Mouse (Mus musculus): Measurements from ENCODE around the gene Fbxo46. TPM values are rescaled to one million over a fixed set of nuclear protein-coding genes. Genes with fewer than 3 reads are reported as not detected.

The Fbxo46 gene
- polyA plus RNA-seq, 1 experiment = 8.6 TPM

DNA sequence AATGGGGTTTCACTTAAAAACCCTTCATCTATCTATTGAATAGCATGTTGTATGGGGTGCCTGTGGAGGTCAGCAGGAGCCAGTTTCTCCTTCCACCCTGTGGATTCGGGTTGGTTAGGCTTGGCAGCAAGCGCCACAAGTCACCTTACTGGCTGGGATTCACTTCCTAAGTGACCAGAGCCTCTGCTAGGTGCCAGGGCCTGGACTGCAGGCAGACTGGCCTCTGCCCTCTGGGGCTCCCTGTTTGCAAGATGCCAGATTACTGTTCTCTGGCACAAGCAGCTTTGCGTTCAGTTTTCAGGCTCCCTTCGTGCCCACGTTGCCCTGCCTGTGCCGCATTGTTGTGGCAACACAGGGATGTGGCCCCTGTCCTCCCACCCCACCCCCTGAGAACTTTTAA, 5.1 kb downstream of the Fbxo46 start:
- H3K4me1 ChIP-seq (ENCODE audit: control insufficient read depth, insufficient read depth, low read length) = 0 out of 2 replicates have a peak, but pooled peaks cover 1% of the 10 kb centered on the region

GRCm38 (mm10) chr7:19127744-19128143, 8.1 kb downstream of the Fbxo46 start:
- TF ChIP-seq POLR2A (IDR thresholded peaks at IDR 0.05; ENCODE audit: extremely low read depth, insufficient read depth, low read length) (no peak), CTCF (IDR thresholded peaks at IDR 0.05; ENCODE audit: extremely low read depth, insufficient read depth, low read length) (no peak)
- H3K4me1 ChIP-seq (ENCODE audit: control insufficient read depth, insufficient read depth, low read length) = 0 out of 2 replicates have a peak, but pooled peaks cover 1% of the 10 kb centered on the region
- no peak overlapping the region for H3K4me3 ChIP-seq (ENCODE audit: insufficient read depth, low read length)
- H3K27ac ChIP-seq (ENCODE audit: insufficient read depth, low read length) = no peak overlapping the region

More for the DNA sequence above, 5.1 kb downstream of the Fbxo46 start:
- TF ChIP-seq CTCF (IDR thresholded peaks at IDR 0.05; ENCODE audit: extremely low read depth, insufficient read depth, low read length) (no peak), POLR2A (IDR thresholded peaks at IDR 0.05; ENCODE audit: extremely low read depth, insufficient read depth, low read length) (no peak)
- no peak overlapping the region for H3K4me3 ChIP-seq (ENCODE audit: insufficient read depth, low read length)
- no peak overlapping the region for H3K27ac ChIP-seq (ENCODE audit: insufficient read depth, low read length)

DNA sequence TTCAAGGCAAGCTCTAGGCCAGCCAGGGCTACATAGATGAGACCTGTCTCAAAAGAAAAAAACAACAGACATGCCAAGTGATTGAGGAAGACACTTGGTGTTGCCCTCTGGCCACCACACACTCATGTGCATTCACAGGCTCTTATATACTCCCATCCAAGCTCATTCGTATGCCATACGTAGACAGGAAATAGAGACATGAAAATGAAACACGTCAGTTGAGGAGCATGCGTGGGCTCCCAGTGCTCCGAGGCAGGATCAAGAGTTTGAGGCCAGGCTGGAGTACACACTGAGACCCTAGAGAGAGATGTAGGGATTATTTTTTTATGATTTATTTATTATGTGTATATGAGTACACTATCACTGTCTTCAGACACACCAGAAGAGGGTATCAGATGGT, 9.7 kb downstream of the Fbxo46 start:
- no peak for TF ChIP-seq CTCF (IDR thresholded peaks at IDR 0.05; ENCODE audit: extremely low read depth, insufficient read depth, low read length)
- TF ChIP-seq POLR2A (IDR thresholded peaks at IDR 0.05; ENCODE audit: extremely low read depth, insufficient read depth, low read length) = no peak
- Histone ChIP-seq H3K4me1 (ENCODE audit: control insufficient read depth, insufficient read depth, low read length) (0 out of 2 replicates have a peak, but pooled peaks cover 1% of the 10 kb centered on the region), H3K4me3 (ENCODE audit: insufficient read depth, low read length) (no peak overlapping the region), H3K27ac (ENCODE audit: insufficient read depth, low read length) (no peak overlapping the region)

DNA sequence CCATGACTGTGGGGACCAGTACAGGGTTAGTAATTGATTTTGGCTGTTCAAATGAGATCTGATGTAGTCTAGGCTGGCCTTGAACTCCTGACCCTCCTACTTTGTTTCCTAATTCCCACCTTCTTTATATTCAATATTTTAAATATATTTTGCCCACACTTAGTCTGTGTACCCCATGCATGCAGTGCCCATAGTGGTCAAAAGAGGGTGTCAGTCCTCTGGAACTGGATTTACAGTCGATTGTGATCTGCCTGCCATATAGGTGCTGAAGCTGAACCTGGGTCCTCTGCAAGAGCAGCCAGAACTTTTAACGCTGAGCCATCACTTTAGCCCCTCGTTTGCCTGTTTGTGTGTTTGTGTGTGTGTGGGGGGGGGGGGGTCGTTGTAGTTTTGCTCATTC, 11.0 kb downstream of the Fbxo46 start:
- H3K4me3 ChIP-seq (ENCODE audit: insufficient read depth, low read length) = peak overlapping the region; percentile 30; the same call in 1 of the 2 replicates
- H3K27ac ChIP-seq (ENCODE audit: insufficient read depth, low read length) = peak overlapping the region; percentile 76; the same call in 1 of the 2 replicates
- H3K4me1 ChIP-seq (ENCODE audit: control insufficient read depth, insufficient read depth, low read length) = 0 out of 2 replicates have a peak, but pooled peaks cover 1% of the 10 kb centered on the region
- no peak for TF ChIP-seq POLR2A (IDR thresholded peaks at IDR 0.05; ENCODE audit: extremely low read depth, insufficient read depth, low read length)
- TF ChIP-seq CTCF (IDR thresholded peaks at IDR 0.05; ENCODE audit: extremely low read depth, insufficient read depth, low read length) = no peak

GRCm38 (mm10) chr7:19131324-19131848, 11.7 kb downstream of the Fbxo46 start:
- peak overlapping the region; percentile 76 for H3K27ac ChIP-seq (ENCODE audit: insufficient read depth, low read length)
- 0 out of 2 replicates have a peak, but pooled peaks have one; percentile 15 for TF ChIP-seq POLR2A (IDR thresholded peaks at IDR 0.05; ENCODE audit: extremely low read depth, insufficient read depth, low read length)
- peak; percentile 46 for TF ChIP-seq CTCF (IDR thresholded peaks at IDR 0.05; ENCODE audit: extremely low read depth, insufficient read depth, low read length)
- peaks cover 2% of the 10 kb centered on the region; the same call in 1 of the 2 replicates for H3K4me1 ChIP-seq (ENCODE audit: control insufficient read depth, insufficient read depth, low read length)
- H3K4me3 ChIP-seq (ENCODE audit: insufficient read depth, low read length) = peak overlapping the region; percentile 30

- Histone ChIP-seq H3K4me1 (ENCODE audit: control insufficient read depth, insufficient read depth, low read length) (peaks cover 2% of the 10 kb centered on the region; the same call in 1 of the 2 replicates), H3K27ac (ENCODE audit: insufficient read depth, low read length) (0 out of 2 replicates have a peak overlapping the region, but pooled peaks have one; percentile 14), H3K4me3 (ENCODE audit: insufficient read depth, low read length) (no peak overlapping the region)
- TF ChIP-seq POLR2A (IDR thresholded peaks at IDR 0.05; ENCODE audit: extremely low read depth, insufficient read depth, low read length) (no peak), CTCF (IDR thresholded peaks at IDR 0.05; ENCODE audit: extremely low read depth, insufficient read depth, low read length) (no peak)
These were observed 16.5 kb downstream of the Fbxo46 start for GRCm38 (mm10) chr7:19136168-19136567.

- Histone ChIP-seq H3K4me3 (ENCODE audit: insufficient read depth, low read length) (no peak overlapping the region), H3K27ac (ENCODE audit: insufficient read depth, low read length) (0 out of 2 replicates have a peak overlapping the region, but pooled peaks have one; percentile 14), H3K4me1 (ENCODE audit: control insufficient read depth, insufficient read depth, low read length) (peaks cover 2% of the 10 kb centered on the region; the same call in 1 of the 2 replicates)
- no peak for TF ChIP-seq POLR2A (IDR thresholded peaks at IDR 0.05; ENCODE audit: extremely low read depth, insufficient read depth, low read length)
- no peak for TF ChIP-seq CTCF (IDR thresholded peaks at IDR 0.05; ENCODE audit: extremely low read depth, insufficient read depth, low read length)
These were observed 17.1 kb downstream of the Fbxo46 start for GRCm38 (mm10) chr7:19136673-19137334.

- TF ChIP-seq CTCF (IDR thresholded peaks at IDR 0.05; ENCODE audit: extremely low read depth, insufficient read depth, low read length) (peak; percentile 36), POLR2A (IDR thresholded peaks at IDR 0.05; ENCODE audit: extremely low read depth, insufficient read depth, low read length) (no peak)
- H3K4me3 ChIP-seq (ENCODE audit: insufficient read depth, low read length) = no peak overlapping the region
- no peak overlapping the region for H3K27ac ChIP-seq (ENCODE audit: insufficient read depth, low read length)
- peaks cover 2% of the 10 kb centered on the region; the same call in 1 of the 2 replicates for H3K4me1 ChIP-seq (ENCODE audit: control insufficient read depth, insufficient read depth, low read length)
These were observed 17.7 kb downstream of the Fbxo46 start for GRCm38 (mm10) chr7:19137380-19137779.

- Histone ChIP-seq H3K4me3 (ENCODE audit: insufficient read depth, low read length) (no peak overlapping the region), H3K27ac (ENCODE audit: insufficient read depth, low read length) (no peak overlapping the region), H3K4me1 (ENCODE audit: control insufficient read depth, insufficient read depth, low read length) (peaks cover 2% of the 10 kb centered on the region)
- TF ChIP-seq CTCF (IDR thresholded peaks at IDR 0.05; ENCODE audit: extremely low read depth, insufficient read depth, low read length) (no peak), POLR2A (IDR thresholded peaks at IDR 0.05; ENCODE audit: extremely low read depth, insufficient read depth, low read length) (no peak)
These were observed 27.1 kb downstream of the Fbxo46 start for GRCm38 (mm10) chr7:19146793-19147192.

Data from cortical plate, adult 2 months (tissue).